Mouse (Mus musculus) forebrain, postnatal 0 days (tissue): ENCODE measurements around the gene Hoxc4. TPM values are rescaled to one million over a fixed set of nuclear protein-coding genes. Genes with fewer than 3 reads are reported as not detected.

ENCODE experiments used
- ATAC-seq: fragments of 200-750 bp; cut with Nextera tagmentation; 2 replicates; pipeline ENCODE4 v1.8.0; 2017; ENCODE audit warnings: mild to moderate bottlenecking, moderate library complexity
- DNase-seq: peaks from one replicate; pipeline ENCODE4 v3.0.0-alpha.2; 2015
- H3K27ac ChIP-seq: fragments of 300-500 bp; sonication (generic); 2 replicates; pipeline ENCODE4 v1.5.1; 2014; ENCODE audit warnings: low read depth, mild to moderate bottlenecking, antibody characterized with exemption, low read length, moderate library complexity, mixed read lengths
- H3K27me3 ChIP-seq: fragments of 300-500 bp; sonication (generic); 2 replicates; pipeline ENCODE4 v1.6.1; 2014; ENCODE audit warnings: mild to moderate bottlenecking, low read length, mixed read lengths; ENCODE audit not compliant: insufficient read depth
- H3K36me3 ChIP-seq: fragments of 300-500 bp; sonication (generic); 2 replicates; pipeline ENCODE4 v1.6.1; 2014; ENCODE audit warnings: mild to moderate bottlenecking, moderate library complexity; ENCODE audit not compliant: insufficient read depth
- H3K4me1 ChIP-seq: fragments of 300-500 bp; sonication (generic); 2 replicates; pipeline ENCODE4 v1.6.1; 2014; ENCODE audit warnings: antibody characterized with exemption; ENCODE audit not compliant: insufficient read depth
- H3K4me2 ChIP-seq: fragments of 300-500 bp; sonication (generic); 2 replicates; pipeline ENCODE4 v1.6.1; 2014; ENCODE audit warnings: low read depth, mild to moderate bottlenecking, moderate library complexity
- H3K4me3 ChIP-seq: fragments of 300-500 bp; sonication (generic); 2 replicates; pipeline ENCODE4 v1.5.1; 2014; ENCODE audit warnings: low read depth, low read length, mixed read lengths
- H3K9ac ChIP-seq: fragments of 300-500 bp; sonication (generic); 2 replicates; pipeline ENCODE4 v1.6.1; 2014; ENCODE audit warnings: mild to moderate bottlenecking
- H3K9me3 ChIP-seq: fragments of 300-500 bp; sonication (generic); 2 replicates; pipeline ENCODE4 v1.6.1; 2016; ENCODE audit warnings: low read length
- CTCF ChIP-seq: sonication (generic); IDR thresholded peaks from 2 replicates; pipeline ENCODE4 v1.5.1; 2016; ENCODE audit warnings: antibody characterized with exemption, control low read depth, low read depth
- WGBS: fragments of 180-500 bp; shearing (Covaris S2); extraction: QIAGEN DNeasy Blood & Tissue Kit; methylation state at CpG from one replicate; pipeline ENCODE4 v1.1.7; 2014; 5-methylcytosine and 5-hydroxymethylcytosine counted together
- polyA plus RNA-seq: library from polyadenylated mRNA; unstranded; fragments of >200 nt; fragmentation: Nextera tagmentation; extraction: Ambion mirVana; gene quantifications from 2 replicates; pipeline ENCODE4 v1.2.1, GENCODE M21; 2015
- total RNA-seq: library from RNA; depleted of rRNA; stranded (reverse); fragments of >200 nt; gene quantifications from 2 replicates; pipeline ENCODE4 v1.2.3, GENCODE M21; 2014

Hoxc4 gene
- total and polyA plus RNA-seq, 2 experiments from 2014 or later = not detected

- DNase-seq = no peak
- Histone ChIP-seq H3K9me3 (no peaks in the 10 kb centered on the region), H3K27ac (no peak overlapping the region), H3K4me1 (no peaks in the 10 kb centered on the region), H3K36me3 (no peaks in the 10 kb centered on the region), H3K9ac (no peak overlapping the region), H3K4me2 (no peak overlapping the region), H3K27me3 (peaks cover 95% of the 10 kb centered on the region), H3K4me3 (no peak overlapping the region)
- no peak for TF ChIP-seq CTCF
- under 1% methylated on average over 26 of the region's 26 CpGs for WGBS
- no peak for ATAC-seq
Measured at GRCm38 (mm10) chr15:103032646-103033575, 14.2 kb downstream of the Hoxc4 start.

GRCm38 (mm10) chr15:103034043-103034806, 15.5 kb downstream of the Hoxc4 start:
- TF ChIP-seq CTCF = no peak
- ATAC-seq (no peak), DNase-seq (no peak)
- Histone ChIP-seq H3K36me3 (no peaks in the 10 kb centered on the region), H3K4me1 (no peaks in the 10 kb centered on the region), H3K27me3 (peaks cover 95% of the 10 kb centered on the region), H3K27ac (no peak overlapping the region), H3K9ac (no peak overlapping the region), H3K4me2 (no peak overlapping the region), H3K9me3 (no peaks in the 10 kb centered on the region), H3K4me3 (0 out of 2 replicates have a peak overlapping the region, but pooled peaks have one; percentile 2)
- 1% methylated on average over 24 of the region's 24 CpGs for WGBS

- 1% methylated on average over 33 of the region's 34 CpGs for WGBS
- DNase-seq (no peak), ATAC-seq (no peak)
- H3K4me2 ChIP-seq = no peak overlapping the region
- H3K36me3 ChIP-seq = no peaks in the 10 kb centered on the region
- no peak overlapping the region for H3K27ac ChIP-seq
- H3K4me3 ChIP-seq = 0 out of 2 replicates have a peak overlapping the region, but pooled peaks have one; percentile 2
- TF ChIP-seq CTCF = no peak
- peaks cover 98% of the 10 kb centered on the region for H3K27me3 ChIP-seq
- no peak overlapping the region for H3K9ac ChIP-seq
- H3K4me1 ChIP-seq = no peaks in the 10 kb centered on the region
- H3K9me3 ChIP-seq = no peaks in the 10 kb centered on the region
Measured at GRCm38 (mm10) chr15:103034807-103035547, 16.2 kb downstream of the Hoxc4 start.

GRCm38 (mm10) chr15:103035548-103035881, 16.8 kb downstream of the Hoxc4 start:
- DNase-seq = no peak
- H3K9ac ChIP-seq = no peak overlapping the region
- no peaks in the 10 kb centered on the region for H3K36me3 ChIP-seq
- H3K9me3 ChIP-seq = no peaks in the 10 kb centered on the region
- H3K27me3 ChIP-seq = peaks cover 98% of the 10 kb centered on the region
- 1% methylated on average over 14 of the region's 14 CpGs for WGBS
- no peak for TF ChIP-seq CTCF
- H3K27ac ChIP-seq = no peak overlapping the region
- ATAC-seq = no peak
- no peak overlapping the region for H3K4me3 ChIP-seq
- no peak overlapping the region for H3K4me2 ChIP-seq
- no peaks in the 10 kb centered on the region for H3K4me1 ChIP-seq

GRCm38 (mm10) chr15:103037579-103037978, 18.8 kb downstream of the Hoxc4 start:
- DNase-seq (no peak), ATAC-seq (no peak)
- no peak overlapping the region for H3K4me2 ChIP-seq
- H3K27me3 ChIP-seq = peaks cover 99% of the 10 kb centered on the region
- no peaks in the 10 kb centered on the region for H3K9me3 ChIP-seq
- WGBS = 26% methylated on average over 1 of the region's 1 CpGs
- no peak overlapping the region for H3K9ac ChIP-seq
- no peaks in the 10 kb centered on the region for H3K36me3 ChIP-seq
- H3K27ac ChIP-seq = no peak overlapping the region
- no peaks in the 10 kb centered on the region for H3K4me1 ChIP-seq
- TF ChIP-seq CTCF = no peak
- H3K4me3 ChIP-seq = no peak overlapping the region

- no peak overlapping the region for H3K4me3 ChIP-seq
- no peak overlapping the region for H3K9ac ChIP-seq
- no peak overlapping the region for H3K27ac ChIP-seq
- H3K27me3 ChIP-seq = peaks cover 99% of the 10 kb centered on the region
- no peak overlapping the region for H3K4me2 ChIP-seq
- WGBS = 7% methylated on average over 10 of the region's 10 CpGs
- ATAC-seq (no peak), DNase-seq (no peak)
- no peak for TF ChIP-seq CTCF
- H3K36me3 ChIP-seq = no peaks in the 10 kb centered on the region
- H3K4me1 ChIP-seq = no peaks in the 10 kb centered on the region
- H3K9me3 ChIP-seq = no peaks in the 10 kb centered on the region
Measured at GRCm38 (mm10) chr15:103038701-103039480, 20.2 kb downstream of the Hoxc4 start.
